Mouse (Mus musculus): ENCODE results near the gene Arhgef1. TPM values are rescaled to one million over a fixed set of nuclear protein-coding genes. Genes with fewer than 3 reads are reported as not detected.

The Arhgef1 gene
- polyA plus RNA-seq, 1 experiment from 2014 or later, result 44.3 TPM

- ATAC-seq (ENCODE audit: low read depth) (peak; percentile 25), DNase-seq (peak; percentile 63)
- H3K9ac ChIP-seq, result peak overlapping the region; percentile 89
- 12% methylated on average over 3 of the region's 3 CpGs for WGBS (ENCODE audit: insufficient replicate concordance)
- H3K27ac ChIP-seq, result peak overlapping the region; percentile 91
- peak overlapping the region; percentile 93 for H3K4me2 ChIP-seq
- H3K36me3 ChIP-seq, result peaks cover 32% of the 10 kb centered on the region
- H3K27me3 ChIP-seq, result no peaks in the 10 kb centered on the region
- no peaks in the 10 kb centered on the region for H3K9me3 ChIP-seq (replicated peaks)
- H3K4me1 ChIP-seq (replicated peaks), result peaks cover 67% of the 10 kb centered on the region
- H3K4me3 ChIP-seq (replicated peaks), result peak overlapping the region; percentile 78
These were observed 2.2 kb downstream of the Arhgef1 start for GRCm38 (mm10) chr7:24904936-24905335.

- Histone ChIP-seq H3K4me2 (peak overlapping the region; percentile 93), H3K4me3 (replicated peaks) (0 out of 2 replicates have a peak overlapping the region, but pooled peaks have one; percentile 2), H3K36me3 (peaks cover 42% of the 10 kb centered on the region), H3K4me1 (replicated peaks) (peaks cover 58% of the 10 kb centered on the region), H3K27ac (peak overlapping the region; percentile 44; the same call in 1 of the 2 replicates), H3K9me3 (replicated peaks) (no peaks in the 10 kb centered on the region), H3K9ac (peak overlapping the region; percentile 89), H3K27me3 (no peaks in the 10 kb centered on the region)
- 23% methylated on average over 6 of the region's 6 CpGs for WGBS (ENCODE audit: insufficient replicate concordance)
- DNase-seq (no peak), ATAC-seq (ENCODE audit: low read depth) (no peak)
These were observed 3.8 kb downstream of the Arhgef1 start for GRCm38 (mm10) chr7:24906551-24906950.

- WGBS (ENCODE audit: insufficient replicate concordance), result 45% methylated on average over 13 of the region's 13 CpGs
- peak overlapping the region; percentile 44; the same call in 1 of the 2 replicates for H3K27ac ChIP-seq
- H3K9me3 ChIP-seq (replicated peaks), result no peaks in the 10 kb centered on the region
- H3K4me2 ChIP-seq, result peak overlapping the region; percentile 93
- DNase-seq (no peak), ATAC-seq (ENCODE audit: low read depth) (no peak)
- peak overlapping the region; percentile 89 for H3K9ac ChIP-seq
- no peaks in the 10 kb centered on the region for H3K27me3 ChIP-seq
- no peak overlapping the region for H3K4me3 ChIP-seq (replicated peaks)
- H3K36me3 ChIP-seq, result peaks cover 49% of the 10 kb centered on the region
- peaks cover 51% of the 10 kb centered on the region for H3K4me1 ChIP-seq (replicated peaks)
These were observed 4.6 kb downstream of the Arhgef1 start for GRCm38 (mm10) chr7:24907211-24907748.

GRCm38 (mm10) chr7:24912480-24912879, 9.8 kb downstream of the Arhgef1 start:
- ATAC-seq (ENCODE audit: low read depth) (no peak), DNase-seq (no peak)
- Histone ChIP-seq H3K9me3 (replicated peaks) (no peaks in the 10 kb centered on the region), H3K36me3 (peaks cover 66% of the 10 kb centered on the region), H3K27me3 (no peaks in the 10 kb centered on the region), H3K27ac (no peak overlapping the region), H3K9ac (no peak overlapping the region), H3K4me2 (no peak overlapping the region), H3K4me1 (replicated peaks) (peaks cover 4% of the 10 kb centered on the region), H3K4me3 (replicated peaks) (no peak overlapping the region)
- WGBS (ENCODE audit: insufficient replicate concordance), result 89% methylated on average over 14 of the region's 14 CpGs

GRCm38 (mm10) chr7:24918763-24919323, 16.1 kb downstream of the Arhgef1 start:
- H3K27me3 ChIP-seq, result no peaks in the 10 kb centered on the region
- ATAC-seq (ENCODE audit: low read depth) (peak; percentile 45; the same call in 1 of the 2 replicates), DNase-seq (no peak)
- no peak overlapping the region for H3K4me3 ChIP-seq (replicated peaks)
- H3K36me3 ChIP-seq, result peaks cover 73% of the 10 kb centered on the region
- no peaks in the 10 kb centered on the region for H3K4me1 ChIP-seq (replicated peaks)
- no peak overlapping the region for H3K4me2 ChIP-seq
- H3K9me3 ChIP-seq (replicated peaks), result no peaks in the 10 kb centered on the region
- H3K27ac ChIP-seq, result no peak overlapping the region
- no peak overlapping the region for H3K9ac ChIP-seq
- WGBS (ENCODE audit: insufficient replicate concordance), result 81% methylated on average over 20 of the region's 20 CpGs

- DNase-seq (no peak), ATAC-seq (ENCODE audit: low read depth) (no peak)
- H3K4me2 ChIP-seq, result no peak overlapping the region
- no peak overlapping the region for H3K9ac ChIP-seq
- H3K4me1 ChIP-seq (replicated peaks), result no peaks in the 10 kb centered on the region
- WGBS (ENCODE audit: insufficient replicate concordance), result 79% methylated on average over 9 of the region's 9 CpGs
- H3K36me3 ChIP-seq, result peaks cover 82% of the 10 kb centered on the region
- no peak overlapping the region for H3K27ac ChIP-seq
- no peaks in the 10 kb centered on the region for H3K27me3 ChIP-seq
- no peak overlapping the region for H3K4me3 ChIP-seq (replicated peaks)
- H3K9me3 ChIP-seq (replicated peaks), result no peaks in the 10 kb centered on the region
These were observed 17.0 kb downstream of the Arhgef1 start for GRCm38 (mm10) chr7:24919728-24920127.

- Histone ChIP-seq H3K27me3 (peaks cover 72% of the 10 kb centered on the region), H3K4me1 (replicated peaks) (no peaks in the 10 kb centered on the region), H3K4me2 (no peak overlapping the region), H3K4me3 (replicated peaks) (no peak overlapping the region), H3K9ac (no peak overlapping the region), H3K9me3 (replicated peaks) (no peaks in the 10 kb centered on the region), H3K27ac (no peak overlapping the region), H3K36me3 (peaks cover 20% of the 10 kb centered on the region)
- 44% methylated on average over 6 of the region's 6 CpGs for WGBS (ENCODE audit: insufficient replicate concordance)
- DNase-seq (no peak), ATAC-seq (ENCODE audit: low read depth) (no peak)
These were observed 27.8 kb downstream of the Arhgef1 start for GRCm38 (mm10) chr7:24930475-24930874.

- H3K36me3 ChIP-seq, result peaks cover 8% of the 10 kb centered on the region
- H3K4me1 ChIP-seq (replicated peaks), result no peaks in the 10 kb centered on the region
- H3K4me3 ChIP-seq (replicated peaks), result no peak overlapping the region
- 3% methylated on average over 15 of the region's 15 CpGs for WGBS (ENCODE audit: insufficient replicate concordance)
- H3K9me3 ChIP-seq (replicated peaks), result no peaks in the 10 kb centered on the region
- no peak overlapping the region for H3K4me2 ChIP-seq
- no peak for ATAC-seq (ENCODE audit: low read depth)
- no peak overlapping the region for H3K27ac ChIP-seq
- no peak for DNase-seq
- H3K27me3 ChIP-seq, result peaks cover 84% of the 10 kb centered on the region
- no peak overlapping the region for H3K9ac ChIP-seq
These were observed 28.9 kb downstream of the Arhgef1 start for GRCm38 (mm10) chr7:24931651-24932050.

GRCm38 (mm10) chr7:24943641-24944040, 40.9 kb downstream of the Arhgef1 start:
- no peak for ATAC-seq (ENCODE audit: low read depth)
- WGBS (ENCODE audit: insufficient replicate concordance), result 7% methylated on average over 6 of the region's 6 CpGs
- H3K4me1 ChIP-seq (replicated peaks), result peaks cover 7% of the 10 kb centered on the region; the same call in 1 of the 2 replicates

GRCm38 (mm10) chr7:24944257-24944950, 41.7 kb downstream of the Arhgef1 start, which contains the start of gene Gm4881:
Gene Gm4881 (minus strand): TSS chr7:24944494.
- Histone ChIP-seq H3K36me3 (no peaks in the 10 kb centered on the region), H3K4me2 (peak within 1 kb of the TSS; percentile 48), H3K4me3 (replicated peaks) (peak within 1 kb of the TSS; percentile 33), H3K27ac (no peak within 1 kb of the TSS), H3K9me3 (replicated peaks) (no peaks in the 10 kb centered on the region), H3K4me1 (replicated peaks) (peaks cover 7% of the 10 kb centered on the region; the same call in 1 of the 2 replicates), H3K27me3 (peaks cover 100% of the 10 kb centered on the region), H3K9ac (no peak within 1 kb of the TSS)
- 2% methylated on average over 67 of the region's 72 CpGs for WGBS (ENCODE audit: insufficient replicate concordance)
- no peak for DNase-seq
- no peak for ATAC-seq (ENCODE audit: low read depth)

More at GRCm38 (mm10) chr7:24943641-24944040, 40.9 kb downstream of the Arhgef1 start:
- Histone ChIP-seq H3K4me3 (replicated peaks) (no peak overlapping the region; the same call in 1 of the 2 replicates), H3K36me3 (no peaks in the 10 kb centered on the region), H3K9ac (no peak overlapping the region), H3K27me3 (peaks cover 99% of the 10 kb centered on the region), H3K4me2 (no peak overlapping the region), H3K27ac (no peak overlapping the region), H3K9me3 (replicated peaks) (no peaks in the 10 kb centered on the region)
- no peak for DNase-seq

GRCm38 (mm10) chr7:24947316-24948048, 44.8 kb downstream of the Arhgef1 start:
- Histone ChIP-seq H3K9me3 (replicated peaks) (no peaks in the 10 kb centered on the region), H3K4me2 (no peak overlapping the region), H3K4me1 (replicated peaks) (peaks cover 7% of the 10 kb centered on the region; the same call in 1 of the 2 replicates), H3K36me3 (no peaks in the 10 kb centered on the region), H3K27ac (no peak overlapping the region), H3K4me3 (replicated peaks) (no peak overlapping the region), H3K9ac (no peak overlapping the region), H3K27me3 (peaks cover 100% of the 10 kb centered on the region)
- no peak for ATAC-seq (ENCODE audit: low read depth)
- WGBS (ENCODE audit: insufficient replicate concordance), result 3% methylated on average over 7 of the region's 7 CpGs
- DNase-seq, result no peak

Measured in liver, embryonic 13.5 days (tissue).